Mouse (Mus musculus) gastrocnemius, adult 18-20 months (tissue): ENCODE results near the gene Atp6v0e. TPM values are rescaled to one million over a fixed set of nuclear protein-coding genes. Genes with fewer than 3 reads are reported as not detected.

ENCODE experiments used
- DNase-seq: peaks from one replicate; pipeline ENCODE4 v3.0.0; 2021; ENCODE audit warnings: low spot score
- total RNA-seq, 2 experiments: library from RNA; stranded (reverse); gene quantifications; 2 replicates each; pipeline ENCODE4 v1.2.3; 2021

The Atp6v0e gene
- total RNA-seq, 2 experiments from 2014 or later: 41.1 to 44.0 TPM

- peak; percentile 96 for DNase-seq
These were observed 53.1 kb downstream of the Atp6v0e start for GRCm38 (mm10) chr17:26715916-26716717.

- DNase-seq: no peak
These were observed 54.8 kb downstream of the Atp6v0e start for GRCm38 (mm10) chr17:26717868-26718267.

GRCm38 (mm10) chr17:26719405-26719804 lies 56.4 kb downstream of the Atp6v0e start:
- DNase-seq: no peak

- DNase-seq: no peak
These were observed 58.8 kb downstream of the Atp6v0e start for GRCm38 (mm10) chr17:26721802-26722201.

GRCm38 (mm10) chr17:26724790-26725189 lies 61.8 kb downstream of the Atp6v0e start:
- no peak for DNase-seq

- no peak for DNase-seq
These were observed 63.6 kb downstream of the Atp6v0e start for GRCm38 (mm10) chr17:26726674-26727073.

- peak; percentile 29 for DNase-seq
These were observed 64.2 kb downstream of the Atp6v0e start for GRCm38 (mm10) chr17:26727110-26727755.

GRCm38 (mm10) chr17:26742581-26742980 lies 79.5 kb downstream of the Atp6v0e start:
- no peak for DNase-seq

- DNase-seq: no peak
These were observed 80.3 kb downstream of the Atp6v0e start for GRCm38 (mm10) chr17:26743294-26743693.

Other genes starting within 250 kb of the Atp6v0e start
- 1 to 10 TPM; 2.6 to 3.0 TPM for gene Neurl1b, start 248.4 kb upstream of the Atp6v0e start, total RNA-seq
- 10 to 100 TPM; 44.6 to 46.5 TPM for gene Ergic1, start 101.7 kb upstream of the Atp6v0e start, total RNA-seq
- 100 to 1,000 TPM in 1 of 2 experiments, 10 to 100 TPM in 1; 66.1 to 117 TPM for gene Dusp1, start 101.1 kb upstream of the Atp6v0e start, total RNA-seq
- 10 to 100 TPM; 37.7 to 47.2 TPM for gene Crebrf, start 52.4 kb downstream of the Atp6v0e start, total RNA-seq
- gene Bnip1, start 117.8 kb downstream of the Atp6v0e start, total RNA-seq: 10 to 100 TPM; 25.2 to 29.7 TPM
- not detected for gene Nkx2-5, start 181.8 kb downstream of the Atp6v0e start, total RNA-seq